Mouse (Mus musculus): ENCODE results near the gene Mybph.

The Mybph gene

DNA sequence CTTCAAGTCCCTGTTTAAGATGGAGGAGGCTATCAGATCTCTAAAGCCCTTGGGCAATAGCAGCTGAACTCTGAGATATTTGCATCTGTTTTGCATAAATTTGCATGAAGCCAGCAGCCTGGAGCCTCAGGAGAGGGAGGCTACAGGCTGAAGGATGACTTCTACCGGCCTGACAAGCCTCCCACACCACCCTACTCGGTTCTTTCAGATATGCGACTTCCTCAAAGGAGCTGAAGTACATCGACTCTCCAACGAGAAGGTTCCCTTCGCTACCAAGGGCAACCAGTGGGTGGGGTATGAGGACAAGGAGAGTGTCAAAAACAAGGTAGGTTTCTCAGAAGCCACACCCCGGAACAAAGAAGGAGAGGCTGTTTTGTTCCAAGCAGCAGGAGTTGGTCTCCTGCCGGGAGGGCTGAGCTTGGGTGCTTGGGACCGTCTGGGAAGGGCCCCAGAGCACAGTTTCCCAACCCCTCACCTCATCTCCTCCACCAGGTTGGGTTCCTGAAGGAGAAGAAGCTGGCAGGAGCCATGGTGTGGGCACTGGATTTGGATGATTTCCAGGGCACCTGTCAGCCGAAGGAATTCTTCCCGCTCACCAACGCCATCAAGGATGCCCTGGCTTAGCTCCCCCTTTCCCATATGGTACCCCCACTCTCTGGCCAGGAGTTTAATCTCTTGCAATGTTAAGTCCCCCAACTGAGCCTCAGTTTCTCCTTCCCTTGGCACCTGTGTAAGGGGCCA, 4.1 kb upstream of the Mybph start:
- DNase-seq: peak; percentile 62

DNA sequence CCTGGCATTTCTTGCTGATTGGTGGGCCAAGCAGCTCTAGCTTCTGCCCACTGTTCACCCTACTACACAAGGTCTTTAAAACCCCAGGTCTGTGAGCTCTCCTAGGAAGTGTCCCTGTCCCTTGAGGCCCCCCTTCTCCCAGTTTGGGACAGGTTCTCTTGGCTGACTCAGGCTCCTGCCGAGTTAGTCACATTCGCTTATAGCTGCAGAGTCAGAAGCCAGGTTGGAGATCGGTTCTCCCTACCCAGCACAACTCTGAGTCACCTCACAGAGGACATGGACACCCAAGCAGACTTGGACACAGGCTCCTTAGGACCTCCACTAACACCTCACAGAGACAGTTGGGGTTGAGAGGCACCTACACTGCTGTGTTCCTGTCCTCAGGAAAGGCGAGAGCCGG, 2.1 kb upstream of the Mybph start:
- DNase-seq: no peak

DNA sequence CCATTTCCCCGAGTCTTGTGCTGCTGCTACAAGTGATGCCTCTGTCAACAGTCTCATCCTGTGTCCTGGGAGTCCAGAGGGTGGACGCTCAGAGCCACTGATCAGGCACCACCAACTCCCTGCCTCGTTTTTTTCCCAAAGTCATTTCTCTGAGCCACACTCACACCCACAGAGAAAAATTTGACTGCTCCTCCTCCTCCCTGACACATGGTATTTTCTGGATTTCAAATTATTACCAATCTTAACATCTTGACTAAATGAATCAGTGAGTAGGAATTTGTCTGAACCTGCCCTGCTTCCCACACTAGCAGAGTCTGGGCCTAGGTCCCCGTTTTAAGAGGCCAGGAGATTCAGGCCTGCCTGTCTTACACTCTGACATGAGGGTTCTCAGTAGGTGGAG, 1.2 kb upstream of the Mybph start:
- DNase-seq: no peak

DNA sequence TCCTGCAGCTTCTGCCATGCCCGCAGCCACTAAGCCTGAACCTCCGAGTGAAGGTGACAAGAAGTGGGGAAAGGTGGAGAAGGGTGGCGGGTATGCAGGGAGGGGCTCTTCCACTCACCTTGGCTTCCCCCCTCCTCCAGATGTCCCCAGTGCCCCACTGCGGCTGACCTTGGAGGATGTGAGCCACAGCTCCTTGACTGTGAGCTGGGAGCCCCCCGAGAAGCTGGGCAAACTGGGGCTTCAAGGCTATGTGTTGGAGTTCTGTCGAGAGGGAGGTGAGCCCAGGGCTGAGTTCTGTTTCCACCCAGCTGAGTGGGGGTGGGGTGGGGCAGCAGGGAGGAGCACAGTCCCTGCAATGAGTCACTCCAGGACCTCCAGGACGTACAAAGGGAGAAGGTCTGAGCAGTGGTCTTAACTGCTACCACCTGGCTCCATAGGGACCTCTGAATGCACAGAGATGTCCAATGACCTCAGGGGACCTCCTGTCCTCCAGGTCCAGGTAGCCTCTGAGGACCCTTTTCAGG, 488 bp downstream of the Mybph start:
- peak; percentile 53 for DNase-seq

DNA sequence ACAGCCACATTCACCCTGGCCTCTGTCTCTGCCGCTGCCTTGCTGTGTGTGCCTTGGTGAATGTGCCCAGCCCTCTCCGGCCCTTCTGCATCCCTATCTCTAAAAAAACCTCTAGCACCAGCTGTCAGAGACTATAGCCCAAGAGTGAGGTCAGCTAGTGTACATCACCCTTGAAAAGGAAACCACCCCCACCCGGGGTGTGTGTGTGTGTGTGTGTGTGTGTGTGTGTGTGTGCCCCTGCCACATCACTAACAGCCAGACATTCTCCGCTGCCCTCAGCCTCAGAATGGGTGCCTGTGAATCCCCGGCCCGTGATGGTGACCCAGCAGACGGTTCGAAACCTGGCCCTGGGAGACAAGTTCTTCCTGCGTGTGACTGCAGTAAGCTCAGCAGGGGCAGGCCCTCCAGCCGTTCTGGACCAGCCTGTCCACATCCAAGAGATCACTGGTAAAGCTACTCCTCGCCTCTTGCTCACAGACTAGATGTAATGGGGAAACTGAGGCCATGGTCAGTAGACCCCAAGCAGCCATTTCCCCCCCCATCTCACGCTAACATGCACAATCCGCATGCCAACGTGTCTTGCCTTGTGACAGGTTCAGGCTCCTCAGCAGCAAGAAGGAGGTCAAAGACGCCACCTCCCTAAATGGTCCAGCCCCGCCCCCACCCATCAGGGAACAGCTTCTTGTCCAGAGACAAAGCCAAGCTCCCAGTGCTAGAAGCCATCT, 1.2 kb downstream of the Mybph start:
- DNase-seq: peak; percentile 52

DNA sequence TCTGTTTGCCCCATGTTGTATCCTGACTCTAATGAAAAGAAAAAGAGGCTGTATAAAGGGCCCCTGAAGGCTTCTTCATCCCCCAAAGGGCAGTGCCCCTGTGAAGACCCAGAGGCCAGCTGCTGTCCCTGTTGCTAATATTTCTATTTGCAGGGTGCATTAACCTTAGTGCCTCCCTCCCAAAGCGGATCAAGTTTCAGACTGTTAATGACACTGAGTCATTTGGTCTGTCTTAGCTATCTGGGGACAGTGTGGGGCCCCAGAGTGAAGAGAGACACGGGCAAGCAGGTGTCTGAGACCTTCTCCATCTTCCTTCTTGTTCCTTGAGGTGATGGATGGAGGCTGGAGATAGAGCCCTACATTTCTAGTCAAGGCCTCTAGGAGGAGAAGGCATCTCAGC, 1.9 kb downstream of the Mybph start:
- DNase-seq: peak; percentile 28

DNA sequence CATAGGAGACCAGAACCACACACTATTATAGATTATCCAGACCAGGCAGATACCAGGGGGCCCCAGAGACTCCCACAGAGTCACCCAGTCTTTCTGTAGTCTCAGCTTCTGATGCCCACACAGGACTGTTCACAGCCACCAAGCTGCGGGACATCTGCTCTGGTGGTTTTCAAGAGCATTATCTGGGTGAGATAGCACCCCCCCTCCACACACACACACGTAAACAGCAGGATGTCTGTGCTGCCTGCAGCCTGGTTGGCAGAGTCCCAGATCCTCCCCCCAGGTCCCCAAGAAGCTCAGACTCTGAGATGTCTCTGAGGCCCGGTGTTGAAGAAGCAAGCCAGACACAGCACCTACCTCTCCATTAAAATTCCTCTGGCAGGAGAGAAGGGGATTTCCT, 2.3 kb downstream of the Mybph start:
- no peak for DNase-seq

DNA sequence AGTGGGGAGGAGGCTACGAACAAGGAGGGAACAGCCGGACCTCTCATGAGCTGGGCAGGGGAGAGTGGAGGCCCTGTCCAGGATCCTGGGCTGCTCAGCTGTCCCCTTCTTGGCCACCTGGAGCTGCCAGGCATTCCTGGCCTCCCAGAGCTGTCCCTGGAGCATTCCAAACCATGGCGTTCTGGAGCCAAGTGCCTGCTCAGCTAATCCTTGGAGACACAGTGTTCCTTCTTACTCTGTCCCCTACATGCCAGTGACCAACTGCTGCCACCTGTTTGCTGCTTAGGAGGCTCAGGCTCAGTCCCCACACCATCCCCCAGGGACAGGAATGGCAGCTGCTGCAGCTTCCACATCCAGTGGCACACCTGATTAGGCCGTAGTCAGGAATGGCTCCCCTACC, 2.7 kb downstream of the Mybph start:
- DNase-seq: peak; percentile 84

DNA sequence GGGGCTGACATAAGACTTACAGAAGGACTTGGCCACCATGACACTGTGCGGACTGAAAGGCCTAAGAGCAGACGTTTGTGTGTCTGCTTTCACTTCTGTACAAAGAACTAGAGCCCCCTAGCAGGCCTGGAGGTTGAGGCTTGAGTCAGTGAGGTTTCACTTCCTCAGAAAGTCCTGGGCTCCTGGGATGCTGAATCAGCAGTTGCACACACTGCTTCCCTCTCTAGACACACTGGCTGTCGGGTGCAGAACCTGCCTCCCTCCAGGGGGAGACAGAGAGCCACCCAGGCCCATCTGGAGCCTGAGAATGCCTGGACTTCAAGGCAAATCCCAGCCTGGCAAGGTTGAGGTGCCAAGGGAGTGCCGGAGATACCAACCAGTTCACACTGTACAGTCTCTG, 3.1 kb downstream of the Mybph start:
- peak; percentile 82 for DNase-seq

DNA sequence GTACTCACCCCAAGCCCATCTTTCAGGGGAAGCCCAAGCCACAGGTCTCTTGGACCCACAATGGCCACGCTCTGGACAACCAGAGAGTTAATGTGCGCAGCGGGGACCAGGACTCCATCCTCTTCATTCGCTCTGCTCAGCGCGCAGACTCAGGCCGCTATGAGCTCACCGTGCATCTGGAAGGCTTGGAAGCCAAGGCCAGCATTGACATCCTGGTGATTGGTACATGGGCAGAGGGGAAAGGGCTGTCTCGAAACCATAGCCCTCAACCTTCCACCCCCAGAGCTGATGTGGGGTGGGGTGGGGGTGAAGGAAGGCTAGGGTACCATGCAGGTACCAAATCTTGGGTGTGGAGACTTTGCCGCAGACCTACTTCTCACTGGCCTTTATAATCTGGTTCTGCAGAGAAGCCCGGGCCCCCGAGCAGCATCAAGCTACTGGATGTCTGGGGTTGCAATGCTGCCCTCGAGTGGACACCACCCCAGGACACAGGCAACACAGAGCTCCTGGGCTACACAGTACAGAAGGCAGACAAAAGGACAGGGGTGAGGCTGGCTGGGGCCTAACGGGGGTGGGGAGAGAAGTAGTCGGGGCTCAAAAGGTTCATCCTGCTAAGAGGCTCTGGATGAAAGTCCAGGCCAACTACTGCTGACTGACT, 4.2 kb downstream of the Mybph start:
- no peak for DNase-seq

DNA sequence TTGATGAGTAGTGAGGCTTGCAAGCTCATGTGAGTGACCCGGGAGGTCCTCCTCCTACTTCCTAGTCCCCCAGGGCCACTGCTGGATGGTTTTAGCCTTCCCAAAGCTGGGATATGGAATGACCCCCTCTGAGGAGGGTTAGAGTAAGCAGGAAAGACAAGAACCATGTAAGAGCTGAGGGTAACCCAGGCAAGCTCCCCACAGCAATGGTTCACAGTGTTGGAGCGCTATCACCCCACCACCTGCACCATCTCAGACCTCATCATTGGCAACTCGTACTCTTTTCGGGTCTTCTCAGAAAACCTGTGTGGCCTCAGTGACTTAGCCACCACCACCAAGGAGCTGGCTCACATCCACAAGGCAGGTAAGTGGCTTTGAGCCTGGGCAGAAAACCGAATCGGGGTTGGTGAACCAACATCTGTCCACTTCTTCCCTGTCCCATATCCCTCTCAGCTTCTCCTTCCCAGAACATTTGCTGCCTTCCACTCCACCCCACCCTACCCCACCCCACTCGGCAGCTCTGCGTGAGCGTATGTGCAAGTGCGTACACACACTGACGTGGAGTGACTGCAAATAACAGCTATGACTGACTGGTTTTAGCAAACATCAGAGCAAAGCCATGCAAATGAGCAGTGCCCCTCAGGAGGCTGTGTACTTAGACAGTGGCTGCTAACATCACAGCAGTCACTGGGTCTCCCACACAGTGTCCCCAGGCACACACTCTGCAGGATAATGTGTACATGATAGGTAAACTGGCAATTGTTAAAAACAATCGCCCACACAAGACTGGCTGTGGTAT, 5.1 kb downstream of the Mybph start:
- no peak for DNase-seq

DNA sequence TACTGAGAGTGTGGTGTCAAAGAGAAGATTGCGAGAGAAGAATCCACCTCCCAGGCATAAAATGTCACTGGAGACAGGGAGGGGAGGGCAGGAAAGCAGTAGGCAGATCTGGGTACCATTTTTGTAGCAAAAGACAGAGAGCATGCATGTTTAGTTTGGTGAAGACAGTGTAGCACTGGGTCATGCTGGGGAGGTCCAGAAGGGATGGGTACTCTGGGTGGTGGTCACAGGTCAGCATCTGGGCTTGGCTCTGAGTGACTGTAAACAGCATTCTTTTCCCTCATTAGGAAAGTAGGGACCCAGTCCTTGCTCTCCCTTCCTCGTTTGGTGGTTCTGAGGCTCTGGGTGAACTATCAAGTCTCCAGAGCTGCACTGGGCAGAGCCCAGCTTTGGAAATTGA, 7.2 kb downstream of the Mybph start:
- no peak for DNase-seq

DNA sequence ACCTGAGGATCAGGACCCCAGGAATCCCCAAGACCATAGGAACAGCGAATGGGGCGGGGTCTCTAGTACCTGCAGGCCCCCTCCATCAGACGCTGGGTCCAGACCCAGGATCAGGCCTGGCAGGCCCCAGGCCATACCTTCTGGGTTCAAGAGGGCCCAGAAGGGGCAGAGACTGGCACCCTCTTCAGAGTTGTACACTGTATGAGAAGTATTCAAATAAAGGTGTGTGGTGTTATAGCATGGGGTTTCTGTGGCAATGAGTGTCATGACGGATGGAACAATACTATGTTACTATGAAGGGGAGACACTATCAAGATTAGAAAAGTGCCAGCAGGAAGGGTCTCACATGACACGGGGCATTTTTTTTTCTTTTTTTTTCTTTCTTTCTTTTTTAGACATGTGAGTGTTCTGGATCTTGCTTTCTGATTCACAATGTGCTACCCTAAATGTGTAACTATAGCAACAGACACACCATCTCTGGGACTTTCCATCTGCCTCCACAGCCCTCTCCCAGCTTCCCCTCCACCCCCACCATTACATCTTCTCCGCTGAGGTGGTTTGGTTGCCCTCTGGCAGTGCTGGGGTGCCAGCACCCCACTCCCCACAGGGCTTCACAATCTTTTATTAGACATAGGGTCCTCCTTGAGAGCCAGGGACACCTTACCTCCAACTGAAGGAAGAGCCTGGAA, 7.9 kb downstream of the Mybph start:
- DNase-seq: no peak

DNA sequence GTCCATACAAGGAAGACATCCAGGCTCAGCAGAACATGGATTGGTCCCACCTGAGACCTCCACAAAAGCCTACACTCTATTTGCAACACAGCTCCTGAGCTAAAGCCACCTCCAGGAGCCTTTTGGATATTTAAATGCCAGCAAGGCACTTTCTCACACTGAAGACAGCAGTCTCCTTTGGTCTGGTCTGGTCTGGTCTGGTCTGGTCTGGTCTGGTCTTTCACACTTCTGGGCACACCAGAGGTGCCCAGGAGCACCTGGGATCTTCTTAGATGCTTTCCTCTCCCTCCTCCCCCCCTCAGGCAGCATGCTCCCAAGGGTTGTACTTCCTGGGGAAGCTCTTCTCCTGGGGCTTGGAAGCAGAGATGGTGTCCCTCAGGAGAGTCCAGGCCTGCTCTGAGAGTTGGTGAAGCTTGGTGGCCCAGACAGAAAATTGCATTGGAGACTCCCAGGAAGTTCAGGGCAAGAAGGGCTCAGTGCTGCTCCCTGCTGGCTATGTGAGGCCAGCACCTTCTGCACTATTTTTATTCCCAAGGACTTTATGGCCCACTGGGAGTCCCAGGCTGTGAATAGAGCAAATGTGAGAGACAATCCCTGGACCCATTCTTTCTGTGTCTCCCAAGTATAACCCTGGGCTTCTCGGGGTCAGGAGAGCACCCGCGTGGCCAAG, 8.6 kb downstream of the Mybph start:
- DNase-seq: peak; percentile 68

DNA sequence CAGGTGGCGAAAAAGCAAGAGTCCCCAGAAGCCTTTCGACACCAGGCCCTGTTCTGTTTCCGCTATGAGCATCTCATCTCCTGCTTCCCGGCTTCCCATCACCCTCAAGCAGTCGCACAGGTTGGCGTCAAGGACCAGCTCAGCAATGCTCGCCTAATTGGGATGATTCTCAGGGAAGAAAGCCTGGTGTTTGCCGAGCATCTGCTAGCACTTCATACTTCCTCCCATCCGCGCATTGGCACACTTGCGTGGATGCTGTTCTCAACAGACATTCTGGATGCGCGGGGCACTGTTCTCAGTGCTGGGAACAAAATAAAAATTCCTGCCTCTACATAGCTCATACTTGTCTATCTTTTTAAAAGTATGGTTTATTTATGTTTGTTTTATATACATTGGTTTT, 11.0 kb downstream of the Mybph start:
- no peak for DNase-seq

DNA sequence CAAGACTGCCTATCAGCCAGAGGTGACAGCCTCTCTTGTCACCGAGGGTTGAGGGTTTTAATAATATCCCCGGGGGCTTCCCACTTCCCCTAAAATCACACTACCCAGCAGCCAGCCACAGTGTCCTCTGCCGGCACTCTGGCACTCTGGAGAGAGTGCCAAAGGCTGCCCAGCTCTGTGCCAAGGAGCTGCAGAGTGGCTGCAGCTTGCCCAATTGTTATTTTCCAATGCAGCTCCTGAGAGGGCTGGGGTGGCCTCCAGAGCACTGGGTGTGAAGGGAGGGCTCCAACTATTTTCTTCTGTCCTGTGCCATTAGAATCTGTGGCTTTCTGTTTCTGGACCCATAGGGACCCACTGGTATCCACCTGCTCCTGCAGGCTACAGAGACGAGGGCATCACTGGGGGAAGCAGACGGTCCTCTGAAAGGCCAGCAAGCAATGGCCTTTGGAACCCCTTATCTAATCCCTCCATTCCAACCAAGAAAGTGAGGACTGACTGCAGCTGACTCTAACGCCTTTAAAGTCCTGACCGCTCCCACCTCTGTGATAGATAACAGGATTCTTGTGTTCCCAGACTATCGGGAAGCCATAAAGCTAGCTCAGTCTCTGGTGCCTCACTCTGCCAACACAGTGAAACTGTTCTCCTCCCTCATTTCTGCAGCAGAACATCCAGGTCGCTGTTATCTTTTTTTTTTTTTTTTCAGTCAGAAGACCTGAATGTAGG, 12.2 kb downstream of the Mybph start:
- peak; percentile 87 for DNase-seq

DNA sequence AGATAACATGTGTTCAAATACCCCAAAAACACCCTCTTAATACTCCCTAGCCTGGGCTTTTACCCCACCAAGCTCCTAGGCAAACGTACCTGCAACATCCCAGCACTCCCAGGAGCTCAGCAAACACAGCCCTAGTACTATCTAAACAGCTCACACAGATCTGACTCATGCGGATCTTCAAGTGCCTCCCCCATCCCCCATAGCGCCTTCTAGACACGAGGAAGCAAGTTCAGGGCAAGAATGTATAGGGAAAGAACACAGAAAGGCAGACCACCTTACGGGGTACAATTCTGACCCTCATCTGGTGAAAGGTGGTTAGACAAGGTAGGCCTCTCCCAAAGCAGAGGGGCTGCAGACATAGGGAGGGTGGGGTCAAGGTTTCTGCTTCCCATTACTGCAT, 12.8 kb downstream of the Mybph start:
- no peak for DNase-seq

DNA sequence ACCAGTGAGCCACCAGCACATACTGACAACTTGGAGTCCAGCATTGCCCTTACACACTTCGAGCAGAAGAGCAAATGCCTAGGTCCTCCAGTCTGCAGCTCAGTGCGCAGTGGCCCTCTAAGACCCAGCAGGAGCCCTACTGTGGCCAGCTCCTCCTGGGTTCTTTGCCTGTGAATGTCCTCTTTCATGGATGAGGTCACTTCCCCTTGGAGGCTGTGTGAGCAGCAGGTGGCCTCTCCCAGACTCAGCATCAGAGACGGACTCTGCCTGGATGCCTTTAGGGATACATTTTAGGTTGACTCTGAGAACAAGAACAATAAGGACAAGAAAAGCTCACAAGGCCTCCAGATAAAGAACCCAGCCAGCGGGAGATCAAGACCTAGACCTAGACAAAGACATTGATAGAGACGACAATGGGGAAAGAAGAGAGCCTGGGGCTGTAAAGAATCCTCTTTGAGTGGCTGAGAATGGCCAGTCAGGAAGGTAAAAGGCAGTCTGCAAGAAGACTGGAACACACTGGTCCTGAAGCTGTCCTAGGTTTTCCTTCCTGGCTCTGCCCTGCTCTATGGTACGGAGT, 17.0 kb downstream of the Mybph start:
- DNase-seq: peak; percentile 66

DNA sequence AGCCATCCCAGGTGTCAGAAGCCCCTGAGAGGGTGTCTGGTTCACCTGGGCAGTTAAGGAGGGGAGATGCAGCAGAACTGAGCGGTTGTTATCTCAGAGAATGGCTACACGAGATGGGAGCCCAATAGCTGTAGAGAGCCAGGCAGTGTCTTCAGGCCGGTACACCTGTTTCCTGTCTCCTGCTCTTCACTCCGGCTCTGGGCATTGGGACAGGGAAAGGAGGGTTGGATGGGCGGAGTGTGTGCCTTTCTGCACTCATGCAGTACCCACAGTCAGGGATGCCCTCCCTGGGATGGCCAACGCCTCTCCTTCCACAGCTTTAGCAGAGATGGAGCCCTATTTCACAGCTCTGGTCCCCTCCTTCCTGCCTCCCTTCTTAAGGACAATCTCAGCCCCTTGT, 17.8 kb downstream of the Mybph start:
- DNase-seq: peak; percentile 65

DNA sequence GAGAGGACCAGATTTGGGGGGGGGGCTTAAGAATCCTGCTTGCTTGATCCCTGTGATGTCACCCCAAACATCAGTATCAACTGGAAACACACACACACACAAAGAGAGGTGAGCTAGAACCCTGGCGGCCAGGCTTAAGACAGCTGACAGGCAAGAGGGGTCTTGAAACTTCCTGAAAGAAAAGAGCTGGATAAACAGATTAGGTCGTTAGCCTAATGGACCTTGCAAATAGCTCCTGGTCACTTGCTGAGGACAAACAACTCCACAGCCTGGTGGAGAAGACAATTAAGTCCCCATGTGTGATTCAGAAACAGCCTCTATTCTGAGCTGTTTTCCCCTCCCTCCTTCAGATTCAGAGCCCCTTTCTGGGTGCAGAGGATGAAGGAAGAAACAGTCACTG, 18.4 kb downstream of the Mybph start:
- DNase-seq: no peak

DNA sequence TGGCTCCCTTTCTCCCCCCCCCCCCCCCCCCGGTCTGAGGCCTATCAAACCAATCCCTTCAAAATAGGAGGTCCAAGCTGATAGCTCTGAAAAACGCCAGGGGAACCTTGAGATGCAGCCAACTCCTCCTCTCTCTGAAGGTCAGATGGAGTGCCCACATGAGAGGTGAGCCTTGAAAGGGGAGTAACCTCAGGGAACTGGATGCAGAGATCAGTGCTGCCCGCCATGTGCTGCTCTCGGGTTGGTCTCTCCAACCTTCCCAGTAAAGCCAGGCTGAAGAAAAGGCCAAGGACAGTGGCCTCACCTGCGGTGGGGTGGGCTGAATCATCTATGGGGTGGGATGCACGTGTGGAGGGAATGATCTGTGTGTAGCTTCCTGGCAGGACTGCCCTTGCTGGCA, 19.1 kb downstream of the Mybph start:
- peak; percentile 46 for DNase-seq

Data from cerebellum, adult 9-10 months (tissue).